ENCODE assay signal across 7 mouse cellular contexts in the genomic region with DNA sequence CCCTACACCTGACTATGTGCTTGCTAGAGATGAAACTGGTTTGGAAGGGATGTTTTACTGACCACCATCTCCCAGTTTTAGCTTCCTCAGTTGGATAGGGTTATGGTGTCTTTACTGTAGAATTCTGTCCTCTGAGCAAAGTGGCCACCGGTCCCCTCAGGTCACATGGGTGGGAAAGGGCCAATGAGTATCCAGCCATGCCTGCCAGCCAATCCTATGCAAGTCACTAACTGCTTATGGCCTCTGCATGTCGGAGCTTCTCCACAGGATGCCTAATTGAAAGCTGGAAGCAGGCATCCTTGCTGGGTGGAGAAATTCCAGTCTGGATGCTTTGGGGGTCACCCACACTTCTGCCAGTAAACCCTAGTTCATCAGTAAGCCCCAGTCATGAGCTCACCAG. TPM values are rescaled to one million over a fixed set of nuclear protein-coding genes. Genes with fewer than 3 reads are reported as not detected.
DNase-seq lines count a peak whose midpoint lies in the region; ATAC-seq lines count a peak whose summit lies in the region.

No protein-coding gene starts in this region.

- peaks cover 37% of the 10 kb centered on the region for H3K36me3 ChIP-seq in kidney, embryonic 16.5 days (ENCODE audit: insufficient read depth, low read length)
- H3K36me3 ChIP-seq in embryonic facial prominence, embryonic 11.5 days (replicated peaks; ENCODE audit: control insufficient read depth, insufficient read depth, low read depth, low read length), result peaks cover 2% of the 10 kb centered on the region
- H3K36me3 ChIP-seq in limb, embryonic 11.5 days (ENCODE audit: control insufficient read depth, insufficient read depth, low read length), result peaks cover 12% of the 10 kb centered on the region; the same call in 1 of the 2 replicates
- H3K36me3 ChIP-seq in neural tube, embryonic 15.5 days, result peaks cover 37% of the 10 kb centered on the region

- H3K27ac ChIP-seq in kidney, embryonic 16.5 days (ENCODE audit: low read length), result no peak overlapping the region
- no peak overlapping the region for H3K27ac ChIP-seq in embryonic facial prominence, embryonic 11.5 days (replicated peaks; ENCODE audit: low read depth, low read length)
- H3K27ac ChIP-seq in limb, embryonic 11.5 days (replicated peaks; ENCODE audit: low read depth, low read length), result no peak overlapping the region
- no peak overlapping the region for H3K27ac ChIP-seq in neural tube, embryonic 15.5 days (replicated peaks)

- H3K27me3 ChIP-seq in kidney, embryonic 16.5 days (ENCODE audit: insufficient read depth, low read length), result no peaks in the 10 kb centered on the region
- H3K27me3 ChIP-seq in embryonic facial prominence, embryonic 11.5 days (ENCODE audit: control insufficient read depth, insufficient read depth, low read length), result no peaks in the 10 kb centered on the region
- no peaks in the 10 kb centered on the region for H3K27me3 ChIP-seq in limb, embryonic 11.5 days (ENCODE audit: control insufficient read depth, insufficient read depth, low read length)
- no peaks in the 10 kb centered on the region for H3K27me3 ChIP-seq in neural tube, embryonic 15.5 days (replicated peaks)

- no peaks in the 10 kb centered on the region for H3K9me3 ChIP-seq in kidney, embryonic 16.5 days (ENCODE audit: low read length)
- no peaks in the 10 kb centered on the region for H3K9me3 ChIP-seq in embryonic facial prominence, embryonic 11.5 days (replicated peaks; ENCODE audit: control insufficient read depth, low read length)
- H3K9me3 ChIP-seq in limb, embryonic 11.5 days (ENCODE audit: control insufficient read depth, low read length), result no peaks in the 10 kb centered on the region
- no peaks in the 10 kb centered on the region for H3K9me3 ChIP-seq in neural tube, embryonic 15.5 days (replicated peaks)

- peaks cover 8% of the 10 kb centered on the region; the same call in 1 of the 2 replicates for H3K4me1 ChIP-seq in kidney, embryonic 16.5 days (ENCODE audit: insufficient read depth, low read length)
- H3K4me1 ChIP-seq in embryonic facial prominence, embryonic 11.5 days (ENCODE audit: control insufficient read depth, insufficient read depth, low read length), result no peaks in the 10 kb centered on the region
- peaks cover 3% of the 10 kb centered on the region; the same call in 1 of the 2 replicates for H3K4me1 ChIP-seq in limb, embryonic 11.5 days (ENCODE audit: control insufficient read depth, insufficient read depth, low read length)
- H3K4me1 ChIP-seq in neural tube, embryonic 15.5 days, result peaks cover 4% of the 10 kb centered on the region; the same call in 1 of the 2 replicates

- no peak for DNase-seq in kidney, adult 9 months
- DNase-seq in embryonic facial prominence, embryonic 11.5 days (ENCODE audit: low spot score), result peak; percentile 33
- peak; percentile 50 for DNase-seq in limb, embryonic 11.5 days (ENCODE audit: low spot score)
- DNase-seq in left cerebral cortex, postnatal 10 days (ENCODE audit: extremely low spot score in 1 of 2, low spot score in 2 of 2), result no peak
- DNase-seq in frontal cortex, postnatal 25 days (ENCODE audit: low spot score in 2 of 2), result no peak

- H3K9ac ChIP-seq in kidney, embryonic 16.5 days (replicated peaks; ENCODE audit: low read length), result no peak overlapping the region
- H3K9ac ChIP-seq in embryonic facial prominence, embryonic 11.5 days (replicated peaks; ENCODE audit: low read length), result no peak overlapping the region
- H3K9ac ChIP-seq in limb, embryonic 11.5 days (ENCODE audit: low read length), result no peak overlapping the region
- no peak overlapping the region for H3K9ac ChIP-seq in neural tube, embryonic 15.5 days (replicated peaks)

- ATAC-seq in kidney, embryonic 16.5 days (ENCODE audit: low FRiP score, low TSS enrichment), result 0 out of 2 replicates have a peak, but pooled peaks have one; percentile 46
- ATAC-seq in embryonic facial prominence, embryonic 11.5 days (replicated peaks; ENCODE audit: insufficient number of reproducible peaks, low FRiP score, low TSS enrichment, low read depth), result no peak
- no peak for ATAC-seq in limb, embryonic 11.5 days (ENCODE audit: insufficient number of reproducible peaks, low FRiP score, low TSS enrichment, low read depth)
- ATAC-seq in neural tube, embryonic 15.5 days (ENCODE audit: low FRiP score), result no peak; the same call in 1 of the 2 replicates

- no peak overlapping the region for H3K4me2 ChIP-seq in kidney, embryonic 16.5 days (replicated peaks; ENCODE audit: low read depth, low read length)
- H3K4me2 ChIP-seq in embryonic facial prominence, embryonic 11.5 days (ENCODE audit: low read depth, low read length), result no peak overlapping the region
- H3K4me2 ChIP-seq in limb, embryonic 11.5 days (ENCODE audit: low read depth, severe bottlenecking), result peak overlapping the region; percentile 5; the same call in 1 of the 2 replicates
- peak overlapping the region; percentile 29; the same call in 1 of the 2 replicates for H3K4me2 ChIP-seq in neural tube, embryonic 15.5 days

- intact Hi-C loops in left cerebral cortex, postnatal 10 days (cut with DNase I), result loop anchor here (5.0 kb wide), 1 partner anchor 111 kb away; a partner anchor contains a TSS

- 5% methylated on average over 2 of the region's 2 CpGs for WGBS in kidney, embryonic 16.5 days
- WGBS in embryonic facial prominence, embryonic 11.5 days, result 2% methylated on average over 2 of the region's 2 CpGs
- WGBS in limb, embryonic 11.5 days, result 5% methylated on average over 2 of the region's 2 CpGs
- WGBS in neural tube, embryonic 15.5 days, result 2% methylated on average over 2 of the region's 2 CpGs

- no peak overlapping the region for H3K4me3 ChIP-seq in kidney, embryonic 16.5 days (ENCODE audit: low read length)
- no peak overlapping the region for H3K4me3 ChIP-seq in embryonic facial prominence, embryonic 11.5 days (ENCODE audit: low read depth, low read length)
- H3K4me3 ChIP-seq in limb, embryonic 11.5 days (ENCODE audit: low read depth, low read length), result no peak overlapping the region
- no peak overlapping the region for H3K4me3 ChIP-seq in neural tube, embryonic 15.5 days (replicated peaks)

RNA-seq across cellular contexts. Expression of a gene that starts 10.5 kb away (rescaled TPM):
- polyA plus RNA-seq in kidney, embryonic 16.5 days (2015; fragmentation: Nextera tagmentation; extraction: Ambion mirVana), result 423 and 428 TPM in 2 replicates
- polyA plus RNA-seq in embryonic facial prominence, embryonic 11.5 days (2014; fragmentation: Nextera tagmentation; extraction: Ambion mirVana), result 521 and 534 TPM in 2 replicates
- polyA plus RNA-seq in limb, embryonic 11.5 days (2014; fragmentation: Nextera tagmentation; extraction: Ambion mirVana), result 569 and 571 TPM in 2 replicates
- 407 and 418 TPM in 2 replicates for polyA plus RNA-seq in neural tube, embryonic 15.5 days (2015; fragmentation: Nextera tagmentation; extraction: Ambion mirVana)
- total RNA-seq in left cerebral cortex, postnatal 10 days (2021), result 100 to 1,000 TPM; 140 TPM

Comparison
In these comparisons a context has a peak if more than half of its experiments do, and no peak if none do; other contexts are left out.
1. H3K4me2 ChIP-seq: peak in limb, embryonic 11.5 days (single experiment) and neural tube, embryonic 15.5 days (single experiment); none in kidney, embryonic 16.5 days (single experiment) and embryonic facial prominence, embryonic 11.5 days (single experiment).
2. DNase-seq: peak in embryonic facial prominence, embryonic 11.5 days (single experiment) and limb, embryonic 11.5 days (single experiment); none in kidney, adult 9 months (single experiment), left cerebral cortex, postnatal 10 days (0 of 2) and frontal cortex, postnatal 25 days (0 of 2).